Mouse (Mus musculus) C2C12 (cell line): ENCODE measurements around the gene Nipal4. TPM values are rescaled to one million over a fixed set of nuclear protein-coding genes. Genes with fewer than 3 reads are reported as not detected.

ENCODE experiments used
- H3K27me3 ChIP-seq: one replicate; pipeline ENCODE4 v1.6.1; 2011; ENCODE audit not compliant: control insufficient read depth, insufficient read depth, insufficient read length
- H3K36me3 ChIP-seq: one replicate; pipeline ENCODE4 v1.6.1; 2011; ENCODE audit not compliant: control insufficient read depth, insufficient read depth
- H3K4me3 ChIP-seq: one replicate; pipeline ENCODE4 v1.5.1; 2011; ENCODE audit warnings: mild to moderate bottlenecking, control low read depth; ENCODE audit not compliant: poor library complexity, insufficient read depth, severe bottlenecking
- H3K79me2 ChIP-seq: one replicate; pipeline ENCODE4 v1.6.1; 2011; ENCODE audit not compliant: control insufficient read depth, insufficient read depth
- H3K79me3 ChIP-seq: one replicate; pipeline ENCODE4 v1.6.1; 2011; ENCODE audit warnings: low read depth, control low read depth
- H3ac ChIP-seq: one replicate; pipeline ENCODE3; 2011; ENCODE audit warnings: low read depth; ENCODE audit not compliant: control insufficient read depth, insufficient read length
- CEBPB ChIP-seq: IDR thresholded peaks from one replicate; pipeline ENCODE4 v1.6.1; 2011; ENCODE audit warnings: low read depth, mild to moderate bottlenecking, control low read depth, moderate library complexity
- CTCF ChIP-seq: IDR thresholded peaks from one replicate; pipeline ENCODE4 v1.5.1; 2011; ENCODE audit not compliant: control insufficient read depth, insufficient read depth, insufficient read length
- FOSL1 ChIP-seq: IDR thresholded peaks from one replicate; pipeline ENCODE4 v1.8.0; 2011; ENCODE audit warnings: mild to moderate bottlenecking, low read length; ENCODE audit not compliant: poor library complexity, insufficient read depth, severe bottlenecking
- MAX ChIP-seq: IDR thresholded peaks from one replicate; pipeline ENCODE4 v1.6.1; 2011; ENCODE audit warnings: mild to moderate bottlenecking, control low read depth
- MYOD1 ChIP-seq: IDR thresholded peaks from one replicate; pipeline ENCODE4 v1.6.1; 2011; ENCODE audit warnings: low read depth; ENCODE audit not compliant: control insufficient read depth, insufficient read length
- MYOG ChIP-seq: IDR thresholded peaks from one replicate; pipeline ENCODE4 v1.6.1; 2011; ENCODE audit not compliant: control insufficient read depth, insufficient read length; ENCODE audit errors: extremely low read depth
- USF1 ChIP-seq: IDR thresholded peaks from one replicate; pipeline ENCODE4 v1.6.1; 2011; ENCODE audit warnings: low read depth, mild to moderate bottlenecking, control low read depth, moderate library complexity
- polyA plus RNA-seq: library from polyadenylated mRNA; unstranded; fragments of >200 nt; fragmentation: generic; extraction: Trizol; gene quantifications from one replicate; pipeline ENCODE4 v1.2.1, GENCODE M21; 2012; ENCODE audit warnings: missing spikeins

The Nipal4 gene
- polyA plus RNA-seq, 1 experiment: 0.08 TPM

DNA sequence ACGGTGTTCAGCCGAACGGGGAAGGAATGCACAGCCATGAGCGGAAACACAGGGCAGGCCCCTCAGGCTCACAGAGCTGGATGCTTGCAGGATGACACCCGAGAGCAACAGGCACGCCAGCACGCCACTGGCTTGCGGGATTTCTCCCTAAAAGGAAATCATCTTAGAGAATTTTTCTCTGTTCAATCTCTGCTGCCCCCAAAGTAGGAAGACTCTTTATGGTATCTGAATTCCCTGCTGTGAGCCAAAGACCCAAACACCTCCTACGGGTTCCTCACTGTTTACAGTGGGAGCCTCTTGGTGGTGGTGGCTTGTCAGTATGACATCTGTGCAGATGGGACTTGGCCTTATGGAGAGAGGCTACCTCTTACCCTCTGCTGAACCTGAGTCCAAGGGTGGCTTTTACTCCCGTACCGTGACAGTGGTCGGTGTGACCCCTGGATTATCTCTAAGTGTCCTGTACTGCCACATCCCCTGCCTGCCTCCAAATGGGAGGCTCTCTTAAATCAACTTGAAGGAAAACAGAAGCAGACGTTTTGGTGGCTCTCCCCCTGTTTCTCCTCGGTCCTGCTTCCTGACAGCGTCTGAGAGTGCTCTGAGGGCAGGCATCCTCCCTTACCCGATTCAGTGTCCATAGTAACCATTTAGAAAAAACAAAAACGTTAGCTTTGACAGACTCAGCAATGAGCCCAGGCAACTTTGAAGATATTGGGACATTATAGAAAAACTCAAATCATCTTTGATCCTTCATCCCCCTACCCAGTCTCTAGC lies 39.5 kb upstream of the Nipal4 start:
- Histone ChIP-seq H3K27me3 (no peaks in the 10 kb centered on the region), H3K79me2 (no peaks in the 10 kb centered on the region), H3ac (no peak overlapping the region), H3K36me3 (no peaks in the 10 kb centered on the region), H3K79me3 (no peaks in the 10 kb centered on the region), H3K4me3 (no peak overlapping the region)
- TF ChIP-seq CEBPB (no peak), MYOG (no peak), MYOD1 (no peak), USF1 (no peak), FOSL1 (no peak), CTCF (no peak), MAX (no peak)

DNA sequence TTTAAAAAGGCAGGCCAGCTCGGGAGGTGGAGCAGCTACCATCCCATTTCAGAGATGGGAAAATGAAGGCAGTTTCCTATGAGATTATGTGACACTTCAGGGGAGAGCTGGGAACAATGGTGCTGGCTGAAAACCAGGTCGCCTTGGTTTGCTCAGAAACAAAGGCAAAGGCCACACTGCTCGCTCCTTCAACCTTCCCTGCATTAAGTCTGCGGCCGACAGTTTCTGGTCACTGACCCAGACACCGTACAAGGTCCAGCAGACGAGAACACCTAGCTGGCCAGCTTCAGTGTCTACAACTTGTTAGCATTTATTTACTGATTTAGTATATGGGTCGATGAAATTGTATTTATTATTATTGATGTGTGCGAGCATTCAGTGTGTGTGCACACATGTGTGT lies 38.5 kb upstream of the Nipal4 start:
- Histone ChIP-seq H3ac (no peak overlapping the region), H3K4me3 (no peak overlapping the region), H3K79me2 (no peaks in the 10 kb centered on the region), H3K27me3 (no peaks in the 10 kb centered on the region), H3K79me3 (no peaks in the 10 kb centered on the region), H3K36me3 (no peaks in the 10 kb centered on the region)
- no peak for TF ChIP-seq MYOG
- TF ChIP-seq CTCF: no peak
- no peak for TF ChIP-seq CEBPB
- TF ChIP-seq MAX: no peak
- TF ChIP-seq FOSL1: no peak
- no peak for TF ChIP-seq MYOD1
- no peak for TF ChIP-seq USF1

DNA sequence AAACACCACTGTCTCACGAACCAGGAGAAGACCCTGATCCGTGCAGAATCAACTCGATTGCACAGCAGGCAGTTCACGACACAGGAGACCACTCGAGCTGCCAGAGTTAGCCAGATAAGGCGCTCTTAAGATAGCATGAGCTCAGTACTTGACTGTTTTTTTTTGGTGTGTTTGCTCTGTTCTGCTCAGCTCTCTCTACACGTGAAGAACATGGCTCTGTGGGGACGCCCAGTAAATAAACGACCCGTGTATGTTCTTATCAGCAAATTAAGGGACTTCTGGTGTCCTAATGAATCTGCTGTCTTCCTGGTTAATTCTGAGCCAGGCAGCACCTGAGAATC lies 36.2 kb upstream of the Nipal4 start:
- H3K4me3 ChIP-seq: no peak overlapping the region
- no peak for TF ChIP-seq MYOD1

DNA sequence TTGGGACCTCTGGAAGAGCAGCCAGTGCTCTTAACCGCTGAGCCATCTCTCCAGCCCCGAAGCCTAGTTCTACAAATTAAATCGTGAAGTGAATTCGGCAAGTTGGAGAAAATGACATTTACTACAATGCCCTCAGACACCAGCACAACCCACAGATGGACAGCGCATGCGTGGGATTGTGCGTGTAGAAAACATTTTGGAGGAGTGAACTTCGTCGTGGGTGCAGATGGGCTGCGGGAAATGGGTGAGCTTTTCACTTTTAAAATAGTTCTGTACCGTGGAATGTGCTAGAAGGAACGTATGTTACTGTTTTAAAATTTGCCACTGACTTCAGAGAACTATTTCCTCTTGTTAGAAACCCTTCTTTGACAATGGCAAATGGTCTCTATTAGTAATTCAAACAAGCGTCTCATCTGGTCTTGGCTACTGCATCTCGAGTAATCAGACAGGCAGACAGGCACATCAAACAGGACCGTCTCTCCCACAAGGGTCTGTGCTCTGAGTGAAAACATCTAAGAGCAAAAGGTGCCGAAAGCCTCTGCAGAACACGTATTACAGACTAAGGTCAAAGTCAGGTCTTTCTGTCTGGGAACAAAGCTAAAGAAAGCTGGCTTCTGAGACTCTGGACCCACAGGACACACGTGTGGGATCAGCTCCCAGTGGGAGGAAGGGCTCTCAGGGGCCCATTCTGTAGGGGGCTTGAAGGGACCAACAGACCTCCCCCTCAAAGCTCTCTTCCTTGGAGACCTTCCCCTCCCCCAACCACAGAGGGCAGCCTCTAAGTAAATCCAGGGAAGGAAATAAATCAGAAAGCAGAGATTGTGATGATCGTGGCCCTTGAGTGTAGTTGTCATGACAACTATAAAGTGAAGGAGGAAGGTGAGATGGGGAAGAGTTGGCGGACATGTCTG lies 35.6 kb upstream of the Nipal4 start:
- H3K79me3 ChIP-seq: no peaks in the 10 kb centered on the region
- H3K79me2 ChIP-seq: no peaks in the 10 kb centered on the region
- H3ac ChIP-seq: no peak overlapping the region
- no peaks in the 10 kb centered on the region for H3K36me3 ChIP-seq
- H3K4me3 ChIP-seq: no peak overlapping the region
- TF ChIP-seq MYOG (no peak), CTCF (no peak), CEBPB (no peak), FOSL1 (no peak), USF1 (no peak), MYOD1 (no peak), MAX (no peak)
- H3K27me3 ChIP-seq: no peaks in the 10 kb centered on the region

More for the DNA sequence above, 36.2 kb upstream of the Nipal4 start:
- no peaks in the 10 kb centered on the region for H3K36me3 ChIP-seq
- H3K79me2 ChIP-seq: no peaks in the 10 kb centered on the region
- no peaks in the 10 kb centered on the region for H3K27me3 ChIP-seq
- no peaks in the 10 kb centered on the region for H3K79me3 ChIP-seq
- H3ac ChIP-seq: no peak overlapping the region

DNA sequence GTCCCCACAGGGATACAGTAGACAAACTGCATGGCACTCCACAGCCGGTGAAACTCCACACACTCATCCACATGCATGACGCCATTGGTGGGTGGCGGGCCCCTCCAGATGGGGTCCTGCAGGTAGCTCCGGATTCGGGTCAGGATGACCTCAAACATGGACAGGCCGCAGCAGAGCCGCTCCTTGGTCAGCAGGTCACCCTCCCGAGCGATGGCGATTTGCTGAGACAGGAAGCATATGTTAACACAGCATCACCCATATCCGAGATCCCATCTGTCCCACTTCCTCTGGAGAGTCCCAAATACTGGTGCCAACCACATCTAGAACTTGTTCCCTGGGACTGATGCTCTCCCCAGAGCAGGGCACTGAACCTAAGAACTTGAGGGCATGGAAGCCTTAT lies 34.4 kb upstream of the Nipal4 start:
- no peak overlapping the region for H3ac ChIP-seq
- no peaks in the 10 kb centered on the region for H3K79me2 ChIP-seq
- no peak overlapping the region for H3K4me3 ChIP-seq
- H3K36me3 ChIP-seq: no peaks in the 10 kb centered on the region
- no peaks in the 10 kb centered on the region for H3K27me3 ChIP-seq
- TF ChIP-seq MYOG: no peak
- no peak for TF ChIP-seq CEBPB
- TF ChIP-seq FOSL1: no peak
- no peak for TF ChIP-seq USF1
- TF ChIP-seq MYOD1: no peak
- TF ChIP-seq MAX: no peak
- no peak for TF ChIP-seq CTCF
- H3K79me3 ChIP-seq: no peaks in the 10 kb centered on the region
